Mouse (Mus musculus): Measurements from ENCODE around the gene Rgs7. TPM values are rescaled to one million over a fixed set of nuclear protein-coding genes. Genes with fewer than 3 reads are reported as not detected.

Gene Rgs7
- polyA plus RNA-seq (2012; rRNA removed; ENCODE audit: low replicate concordance), result 2.4 and 4.4 TPM in 2 replicates

GRCm38 (mm10) chr1:175491861-175492682, at the start of gene Rgs7:
Gene Rgs7, minus strand, starts transcription at chr1:175492500.

Other genes with a start within 250 kb of the Rgs7 start
- 4.1 and 6.1 TPM in 2 replicates for gene Kmo, start 127.9 kb upstream of the Rgs7 start, polyA plus RNA-seq (2012; rRNA removed; ENCODE audit: low replicate concordance)
- gene Fh1, start 133.1 kb upstream of the Rgs7 start, polyA plus RNA-seq (2012; rRNA removed; ENCODE audit: low replicate concordance), result 26.9 and 122 TPM in 2 replicates
- gene Opn3, start 200.3 kb upstream of the Rgs7 start, polyA plus RNA-seq (2012; rRNA removed; ENCODE audit: low replicate concordance), result 16.2 and 22.8 TPM in 2 replicates
- gene Chml, start 200.4 kb upstream of the Rgs7 start, polyA plus RNA-seq (2012; rRNA removed; ENCODE audit: low replicate concordance), result 7.1 and 92.8 TPM in 2 replicates
- not detected in 2 replicates for gene Wdr64, start 206.1 kb upstream of the Rgs7 start, polyA plus RNA-seq (2012; rRNA removed; ENCODE audit: low replicate concordance)

All from mammary gland, adult 2 months (tissue).